Comparison of ENCODE assay signal across 10 mouse cellular contexts in the genomic region with DNA sequence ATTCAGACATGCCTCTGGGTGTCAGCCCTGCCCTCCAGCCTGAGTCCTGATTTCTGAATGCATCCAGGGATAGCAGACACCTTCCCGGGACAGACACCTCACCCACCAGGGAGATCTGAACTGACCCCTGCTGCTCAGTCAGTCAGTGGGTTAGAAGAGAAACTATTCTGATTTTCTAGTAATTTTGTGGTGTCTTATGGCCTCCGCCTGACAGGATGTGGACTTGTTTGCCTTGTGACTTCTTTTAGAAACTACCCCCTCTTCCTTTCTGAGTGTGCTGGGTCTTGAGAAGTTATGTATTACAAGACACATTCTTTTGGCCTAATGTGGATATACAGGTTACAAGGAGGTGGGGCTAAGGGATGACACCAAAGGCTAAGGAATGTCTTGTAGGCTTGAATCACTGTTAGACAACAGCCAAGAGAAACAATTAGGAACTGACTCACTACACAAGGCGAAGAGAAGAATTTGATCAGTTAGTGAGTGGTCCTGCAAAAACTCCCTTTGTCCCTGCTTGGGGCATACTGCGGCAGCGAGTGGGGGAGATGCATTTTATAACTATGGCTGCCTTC. TPM values are rescaled to one million over a fixed set of nuclear protein-coding genes. Genes with fewer than 3 reads are reported as not detected.
A peak's percentile ranks its signal among the peaks of the same experiment; 100 is the strongest.
DNase-seq lines count a peak whose midpoint lies in the region; ATAC-seq and TF ChIP-seq lines count a peak whose summit lies in the region.
"Had no signal": no experiment of that assay in that cellular context is flagged by ENCODE, and none has a peak within 500 bp of the region (broad histone marks: within the 10 kb centered on the region; RNA-seq: fewer than 3 reads in every experiment).

No protein-coding gene starts in this region.

- WGBS in hindbrain, embryonic 12.5 days, result 44% methylated on average over 5 of the region's 5 CpGs

- ATAC-seq in hindbrain, embryonic 12.5 days (ENCODE audit: low FRiP score), result no peak

- H3K4me1 ChIP-seq in hindbrain, embryonic 12.5 days, result peaks cover 96% of the 10 kb centered on the region

- peak overlapping the region; percentile 78 for H3K4me2 ChIP-seq in hindbrain, embryonic 12.5 days (replicated peaks)
- H3K4me2 ChIP-seq: stomach, embryonic 15.5 days had no signal

- no peaks in the 10 kb centered on the region for H3K27me3 ChIP-seq in hindbrain, embryonic 12.5 days
- H3K27me3 ChIP-seq: stomach, embryonic 15.5 days had no signal

- no peak for TF ChIP-seq CTCF in left cerebral cortex, adult 2 months (IDR thresholded peaks at IDR 0.05)
- TF ChIP-seq CTCF in brain, embryonic 14.5 days (IDR thresholded peaks at IDR 0.05; ENCODE audit: borderline replicate concordance, extremely low read depth, insufficient read depth, insufficient read length), result no peak

- H3K9me3 ChIP-seq in hindbrain, embryonic 12.5 days (replicated peaks), result no peaks in the 10 kb centered on the region
- H3K9me3 ChIP-seq: stomach, embryonic 15.5 days had no signal

- DNase-seq in left cerebral cortex, adult 2 months (ENCODE audit: extremely low spot score in 1 of 2, low spot score in 2 of 2), result no peak
- DNase-seq in left cerebral cortex, postnatal 4 days, result no peak
- peak; percentile 30 for DNase-seq in brain, embryonic 14.5 days (ENCODE audit: low read depth)
- peak; percentile 17 to 18 for DNase-seq in natural killer cell, adult 2 months (ENCODE audit: low spot score in 2 of 2)
- DNase-seq in embryo, embryonic 9.5 days (ENCODE audit: extremely low spot score), result no peak
- no peak for DNase-seq in ovary, adult 18-20 months (ENCODE audit: low spot score)
- DNase-seq in kidney, adult 11 months, result no peak
- DNase-seq: cerebellum, postnatal 10 days had no signal

- peak overlapping the region; percentile 88 for H3K4me3 ChIP-seq in left cerebral cortex, adult 2 months
- no peak overlapping the region for H3K4me3 ChIP-seq in hindbrain, embryonic 12.5 days
- H3K4me3 ChIP-seq: stomach, embryonic 15.5 days had no signal

- H3K9ac ChIP-seq in hindbrain, embryonic 12.5 days, result peak overlapping the region; percentile 43; the same call in 1 of the 2 replicates
- H3K9ac ChIP-seq: stomach, embryonic 15.5 days had no signal

- peak overlapping the region; percentile 34; the same call in 1 of the 2 replicates for H3K27ac ChIP-seq in left cerebral cortex, adult 2 months
- peak overlapping the region; percentile 64 for H3K27ac ChIP-seq in hindbrain, embryonic 12.5 days

- H3K36me3 ChIP-seq in hindbrain, embryonic 12.5 days, result peaks cover 58% of the 10 kb centered on the region

- intact Hi-C loops in left cerebral cortex, adult 2 months (cut with DNase I), result no loop called here
- intact Hi-C loops in left cerebral cortex, postnatal 4 days (cut with DNase I), result loop anchor here (10.0 kb wide), 4 partner anchors 135 to 395 kb away; no protein-coding TSS in a partner anchor

- TF ChIP-seq POLR2A in brain, embryonic 14.5 days (IDR thresholded peaks at IDR 0.05; ENCODE audit: borderline replicate concordance, extremely low read depth, insufficient read depth, insufficient read length, poor library complexity, severe bottlenecking), result no peak

RNA-seq across cellular contexts. Expression of gene Enc1, which starts 8.7 kb away (rescaled TPM):
- 100 to 1,000 TPM; 653 to 683 TPM for total RNA-seq in left cerebral cortex, adult 2 months (2021)
- 100 to 1,000 TPM; 740 to 833 TPM for total RNA-seq in left cerebral cortex, postnatal 4 days (2021)
- 249 and 303 TPM in 2 replicates for polyA plus RNA-seq in brain, embryonic 14.5 days (2012; rRNA removed)
- 28.8 and 29.1 TPM in 2 replicates for polyA plus RNA-seq in hindbrain, embryonic 12.5 days (2016; fragmentation: Nextera tagmentation; extraction: Ambion mirVana)

RNA-seq across cellular contexts. Expression of gene Hexb, which starts 51.4 kb away (rescaled TPM):
- total RNA-seq in left cerebral cortex, adult 2 months (2021), result 100 to 1,000 TPM; 102 to 103 TPM
- 10 to 100 TPM; 38.9 to 42.2 TPM for total RNA-seq in left cerebral cortex, postnatal 4 days (2021)
- polyA plus RNA-seq in brain, embryonic 14.5 days (2012; rRNA removed), result 25.8 and 28.2 TPM in 2 replicates
- polyA plus RNA-seq in hindbrain, embryonic 12.5 days (2016; fragmentation: Nextera tagmentation; extraction: Ambion mirVana), result 25.8 and 29.3 TPM in 2 replicates

Comparison
In these comparisons a context has a peak if more than half of its experiments do, and no peak if none do; other contexts are left out.
1. DNase-seq: peak in brain, embryonic 14.5 days (single experiment) and natural killer cell, adult 2 months (2 of 2); none in left cerebral cortex, adult 2 months (0 of 2), left cerebral cortex, postnatal 4 days (single experiment), embryo, embryonic 9.5 days (single experiment), ovary, adult 18-20 months (single experiment) and kidney, adult 11 months (single experiment).